Mouse (Mus musculus) spleen, postnatal 14 days (tissue): Measurements from ENCODE around the gene Xpnpep3.
A peak's percentile ranks its signal among the peaks of the same experiment; 100 is the strongest.

Experiments
- DNase-seq, 2 experiments: peaks; one replicate each; pipeline ENCODE4 v3.0.0; 2021 to 2022; ENCODE audit warnings: low spot score in 2 of 2

Xpnpep3 gene

DNA sequence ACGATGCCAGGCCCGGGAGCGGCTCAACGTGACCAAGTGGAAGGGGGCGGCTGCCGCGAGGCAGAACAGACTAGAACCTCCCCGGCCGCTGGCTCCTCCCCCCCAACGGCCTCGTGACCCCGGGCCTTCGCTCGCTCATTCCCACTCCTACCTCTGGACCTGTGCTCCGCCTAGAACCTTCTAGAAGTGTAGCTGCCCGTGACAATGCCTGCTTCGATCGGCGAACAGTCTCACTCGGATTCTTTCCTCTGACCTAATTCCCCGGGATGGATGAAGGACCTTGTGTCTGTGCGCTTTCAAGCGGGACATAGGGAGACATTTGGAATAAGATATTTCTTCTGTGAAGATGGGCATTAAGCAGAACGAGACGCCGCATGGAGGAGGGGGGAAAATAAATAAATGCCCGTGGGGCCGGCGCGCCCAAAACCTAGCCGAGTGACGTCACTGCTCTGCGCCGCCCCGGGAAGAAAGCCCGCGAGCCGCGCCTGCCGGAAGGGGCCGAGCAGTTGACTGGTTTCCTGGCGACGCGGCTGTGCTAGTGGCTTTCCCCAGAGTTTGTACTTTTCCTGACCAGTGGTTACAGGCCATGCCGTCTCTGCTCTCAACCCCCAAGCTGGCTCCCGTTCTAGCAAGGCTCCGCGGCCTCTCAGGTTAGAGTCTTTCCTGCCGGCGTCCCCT, at the start of gene Xpnpep3, which contains the start of gene St13:
TSS of gene Xpnpep3 (plus strand) at position 501 of the 678 bp plus-strand sequence.
TSS of gene St13 (minus strand) at position 440 of the 678 bp plus-strand sequence.
- peak; percentile 96 to 99 for DNase-seq

GRCm38 (mm10) chr15:81350401-81350800, 49.5 kb upstream of the Xpnpep3 start:
- no peak for DNase-seq

DNA sequence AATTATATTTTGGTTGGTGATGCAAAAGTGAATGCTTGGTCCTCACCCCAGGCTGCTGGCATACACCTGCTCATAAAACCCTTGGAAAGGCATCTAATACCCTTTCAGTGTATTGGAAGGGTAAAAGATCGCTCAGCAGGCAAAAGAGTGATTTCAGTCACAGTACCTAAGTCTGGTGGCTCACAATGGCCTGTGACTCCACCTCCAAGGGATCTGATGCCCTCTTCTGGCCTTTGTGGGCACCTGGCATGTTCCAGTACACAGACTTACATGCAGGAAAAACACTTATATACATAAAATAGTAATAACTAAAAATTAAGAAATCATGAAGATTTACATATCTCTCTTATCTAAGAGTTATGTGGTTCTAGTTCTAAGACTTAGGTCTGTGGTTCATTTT, 47.3 kb upstream of the Xpnpep3 start:
- no peak for DNase-seq

DNA sequence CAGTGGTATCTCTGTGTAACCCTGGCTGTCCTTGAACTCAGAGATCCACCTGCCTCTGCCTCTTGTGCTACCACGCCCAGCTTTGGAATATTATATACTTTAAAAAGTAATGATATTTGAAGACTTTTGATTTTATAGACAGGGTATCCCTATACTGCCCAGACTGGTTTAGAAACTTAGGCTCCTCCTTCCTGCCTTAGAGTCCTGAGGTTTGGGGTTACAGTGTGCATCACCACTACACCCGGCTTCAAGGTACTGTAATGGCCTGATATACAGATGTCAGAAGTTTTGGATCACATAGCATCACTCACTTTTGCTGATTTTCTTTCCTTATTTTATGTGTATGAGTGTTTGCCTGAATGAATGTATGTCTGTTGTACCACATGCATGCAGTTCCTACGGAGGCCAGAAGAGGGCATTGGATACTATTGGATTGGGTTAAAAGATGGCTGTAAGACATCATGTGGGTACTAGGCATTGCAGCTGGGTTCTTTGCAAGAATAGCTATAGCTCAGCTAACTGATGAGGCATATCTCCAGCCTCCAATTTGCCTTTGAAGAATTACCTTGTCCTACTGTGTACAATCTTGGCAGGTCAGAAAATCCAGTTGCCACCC, 44.7 kb upstream of the Xpnpep3 start:
- DNase-seq = peak; percentile 38 to 65

DNA sequence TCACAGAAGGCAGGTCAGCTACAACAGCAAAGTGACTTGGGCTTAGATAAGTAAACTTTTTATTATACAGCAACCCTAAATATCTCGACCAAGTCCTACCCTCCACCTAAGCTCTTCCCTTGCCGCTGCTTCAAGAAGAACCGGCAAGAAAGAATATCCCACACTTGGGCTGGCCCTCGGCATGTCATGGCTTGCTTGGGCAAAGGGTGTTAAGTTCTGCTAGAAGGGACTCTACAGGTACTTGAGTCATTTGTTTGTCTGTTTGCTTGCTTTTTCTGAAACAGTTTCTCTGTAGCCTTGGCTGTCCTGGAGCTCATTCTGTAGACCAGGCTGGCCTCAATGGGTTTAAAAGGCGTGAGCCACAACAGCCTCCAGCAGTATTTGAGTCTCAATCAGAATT, 43.0 kb upstream of the Xpnpep3 start:
- DNase-seq = no peak

DNA sequence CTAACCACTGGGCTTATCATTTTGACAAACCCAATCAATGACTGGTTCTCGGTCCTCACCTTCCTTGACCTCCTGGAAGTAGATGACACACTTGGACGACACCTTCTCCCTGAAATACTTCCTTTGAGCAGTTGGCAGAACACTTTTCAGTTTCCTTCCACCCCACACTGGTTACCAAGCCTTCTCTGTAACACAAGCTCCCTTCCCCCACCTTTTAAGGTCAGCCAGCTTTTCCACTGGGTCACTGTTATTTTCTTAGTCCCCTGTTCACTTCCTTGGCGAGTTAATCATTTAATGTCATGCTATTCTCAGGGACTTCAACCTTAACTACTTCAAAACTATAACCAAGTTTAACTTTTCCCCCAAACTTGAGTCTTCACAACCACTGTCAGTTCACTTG, 41.0 kb upstream of the Xpnpep3 start:
- DNase-seq = no peak

DNA sequence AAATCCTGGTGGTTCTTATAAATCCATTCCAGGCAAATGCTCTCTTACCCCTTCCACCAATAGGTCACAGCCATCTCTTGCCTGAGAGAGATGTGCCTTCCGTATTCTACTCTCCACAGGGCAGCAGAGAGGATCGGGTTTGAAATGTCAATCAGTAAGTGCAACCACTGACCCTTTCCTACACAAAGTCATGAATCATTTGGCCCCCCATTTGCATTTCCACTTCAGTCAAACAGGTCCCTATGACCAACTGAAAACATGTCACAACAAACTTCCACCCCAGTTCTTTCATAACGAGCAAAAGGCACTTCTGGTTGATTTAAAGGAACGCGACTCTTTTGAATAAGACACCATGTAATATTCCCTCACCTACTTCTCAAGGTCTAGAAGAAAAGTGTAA, 40.5 kb upstream of the Xpnpep3 start:
- no peak for DNase-seq

DNA sequence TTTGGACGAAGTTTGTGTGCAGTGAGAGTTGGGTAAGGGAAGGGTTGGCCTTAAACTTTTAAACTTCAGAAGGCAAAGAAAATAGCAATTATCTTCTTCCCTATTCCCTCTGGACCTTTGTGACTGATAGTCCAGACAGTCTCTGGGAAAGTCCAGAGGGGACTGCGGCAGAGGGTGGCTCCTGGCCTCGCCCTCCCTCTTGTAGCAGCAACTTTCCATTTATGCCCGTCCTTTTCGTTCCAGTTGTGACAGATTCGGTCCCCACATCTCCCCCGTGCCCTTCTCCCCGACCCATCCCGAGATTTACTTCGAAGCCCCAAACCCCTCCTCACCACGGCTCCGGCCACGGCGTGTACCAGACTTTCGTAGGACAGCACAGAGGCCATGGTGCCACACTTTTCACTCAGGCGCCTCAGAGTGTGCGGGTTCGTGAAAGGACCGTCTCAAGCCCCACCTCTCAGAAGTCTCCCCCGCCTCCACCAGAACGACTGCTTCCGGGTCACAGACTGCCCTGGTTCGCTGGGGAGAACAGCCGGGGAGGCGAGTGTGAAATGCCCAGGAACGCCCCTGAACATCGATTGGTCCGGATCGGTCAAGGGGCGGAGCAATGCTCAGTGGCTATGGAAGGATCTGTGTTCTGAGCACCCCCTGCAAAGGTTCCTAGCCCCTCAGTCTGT, 39.5 kb upstream of the Xpnpep3 start, which contains the start of gene Slc25a17:
TSS of gene Slc25a17 (minus strand) at position 468 of the 677 bp plus-strand sequence.
- DNase-seq = peak; percentile 87 to 95

DNA sequence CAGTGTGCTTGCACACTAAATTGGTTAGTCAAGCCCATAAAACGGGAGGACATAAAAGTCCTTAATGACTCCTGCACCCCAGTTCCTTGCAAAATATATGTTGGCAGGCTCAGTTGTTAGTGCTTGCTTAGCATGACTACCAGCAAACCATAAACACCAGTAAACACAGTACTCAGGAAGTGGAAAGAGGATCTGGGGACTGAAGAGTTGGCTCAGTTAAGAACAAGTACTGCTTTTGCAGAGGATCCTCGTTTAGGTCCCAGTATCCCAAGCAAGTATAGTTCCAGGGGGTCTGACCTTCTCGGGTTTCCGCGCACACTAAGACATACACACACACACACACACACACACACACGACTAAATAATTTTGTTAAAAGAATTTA, 38.9 kb upstream of the Xpnpep3 start:
- DNase-seq = no peak

DNA sequence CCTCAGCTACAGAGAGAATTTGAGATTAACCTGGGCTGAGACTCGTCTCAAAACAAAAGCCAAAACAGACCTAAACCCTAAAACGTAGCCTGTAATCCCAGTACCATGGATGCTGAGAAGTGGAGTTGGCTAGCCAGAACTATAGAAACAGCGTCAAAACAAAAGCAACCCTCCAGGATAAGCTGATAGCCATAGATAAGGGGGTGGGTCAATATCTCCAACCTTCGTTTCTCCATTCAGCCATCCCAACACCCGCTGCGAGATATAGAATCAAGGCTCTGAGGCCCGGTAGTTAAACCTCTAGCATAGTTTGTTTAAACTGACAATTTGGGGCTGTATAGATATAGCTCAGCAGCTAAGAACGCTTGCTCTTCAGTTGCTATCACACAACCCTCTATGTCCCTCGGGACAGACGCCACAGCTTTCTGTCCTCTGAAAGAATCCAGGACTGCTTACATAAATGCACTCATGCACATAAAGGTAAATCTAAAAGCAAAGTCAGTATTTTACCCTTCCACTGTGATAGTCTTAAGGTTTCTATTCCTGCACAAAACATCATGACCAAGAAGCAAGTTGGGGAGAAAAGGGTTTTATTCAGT, 38.4 kb upstream of the Xpnpep3 start:
- DNase-seq = no peak

DNA sequence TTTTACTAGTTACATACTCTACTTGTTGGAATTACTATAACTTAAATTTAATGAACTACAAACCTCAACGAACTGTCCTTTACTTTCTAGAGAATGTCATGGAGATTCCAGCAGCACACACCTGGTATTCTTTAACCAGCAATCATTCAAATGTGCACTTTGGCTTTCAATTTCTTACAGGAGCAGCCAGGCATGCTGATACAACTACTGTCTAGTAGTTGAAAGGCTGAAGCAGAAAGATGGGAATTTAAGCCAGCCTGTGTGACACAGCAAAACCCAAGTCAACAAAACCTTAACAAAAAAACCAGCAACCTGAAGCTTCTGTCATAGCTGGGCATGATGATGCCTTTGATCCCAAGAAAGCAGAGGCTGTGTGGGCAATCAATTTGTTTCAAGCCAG, 37.4 kb upstream of the Xpnpep3 start:
- DNase-seq = no peak

GRCm38 (mm10) chr15:81364271-81364670, 35.7 kb upstream of the Xpnpep3 start:
- no peak for DNase-seq

DNA sequence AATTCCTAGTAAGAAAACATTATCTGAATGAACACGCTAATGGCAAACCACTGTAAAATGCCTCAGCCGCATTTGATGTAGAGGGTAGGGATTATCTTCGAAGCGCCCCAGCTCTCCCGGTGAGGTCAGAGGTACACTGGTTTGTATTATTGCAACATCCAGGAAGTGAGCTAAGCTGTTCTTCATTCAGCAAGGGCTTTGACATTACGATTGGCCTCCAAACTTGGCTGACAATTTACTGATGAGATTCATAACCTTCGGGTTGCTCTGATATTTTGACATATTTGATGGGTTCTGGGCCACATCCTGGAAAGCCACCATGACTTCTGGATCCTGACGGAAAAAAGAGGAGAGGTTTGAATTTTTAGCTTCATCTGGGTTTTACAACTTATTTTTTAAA, 34.7 kb upstream of the Xpnpep3 start:
- no peak for DNase-seq

DNA sequence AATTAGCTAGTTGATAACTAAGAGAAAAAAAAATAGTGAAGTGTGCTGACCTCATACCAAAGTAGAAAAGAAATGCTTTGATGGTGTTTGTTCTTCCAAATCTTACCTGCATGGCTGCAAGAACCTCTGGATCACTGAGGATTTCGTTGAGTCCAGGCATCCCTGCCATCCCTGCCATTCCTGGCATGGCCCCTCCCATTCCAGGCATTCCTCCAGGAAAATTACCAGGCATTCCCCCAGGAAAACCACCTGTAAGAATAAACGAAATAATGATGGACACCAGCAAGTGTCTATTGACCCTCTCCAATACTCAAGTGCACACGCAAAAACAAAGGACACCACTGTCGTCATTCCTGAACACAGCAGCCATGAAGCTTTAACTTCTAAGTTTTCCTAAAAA, 33.7 kb upstream of the Xpnpep3 start:
- DNase-seq = no peak

- no peak for DNase-seq
These were observed 31.3 kb upstream of the Xpnpep3 start for GRCm38 (mm10) chr15:81368601-81369000.

DNA sequence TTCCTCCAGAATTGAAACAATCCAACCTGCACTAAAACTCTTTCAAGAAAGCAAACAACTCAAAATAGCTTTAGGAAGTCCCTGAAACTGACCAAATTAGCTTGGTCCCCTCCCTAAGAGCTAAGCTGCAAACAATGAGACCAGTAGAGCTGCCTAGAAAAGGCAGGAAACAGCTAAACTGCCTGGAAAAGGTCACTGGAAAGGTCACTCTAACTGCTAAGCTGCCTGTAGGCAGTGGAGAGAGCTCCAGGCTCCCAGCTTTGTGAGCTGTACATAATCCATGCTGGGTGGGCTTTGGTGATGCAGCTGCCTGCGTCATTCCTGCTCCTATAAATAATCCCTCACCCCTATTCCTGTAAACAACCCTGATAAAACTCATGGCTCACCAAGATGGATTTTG, 29.6 kb upstream of the Xpnpep3 start:
- no peak for DNase-seq

DNA sequence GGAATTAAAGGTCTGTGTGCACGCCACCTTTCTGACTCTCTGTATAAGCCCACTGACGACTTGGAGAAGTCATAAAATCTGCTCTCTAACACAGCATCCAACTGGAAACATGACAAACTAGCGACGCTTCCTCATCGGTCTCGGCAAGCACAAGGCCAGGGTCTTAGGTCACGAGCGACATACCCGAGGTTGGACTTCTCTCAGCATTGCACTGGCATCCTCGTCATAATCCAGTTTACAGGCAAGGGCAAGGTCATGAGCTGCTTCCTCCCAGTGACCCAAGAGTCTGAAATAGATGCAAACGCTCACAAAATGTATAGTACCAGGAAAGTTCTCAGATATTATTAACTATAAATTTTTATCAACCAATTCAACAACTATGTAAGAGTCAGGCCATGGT, 25.3 kb upstream of the Xpnpep3 start:
- no peak for DNase-seq

- no peak for DNase-seq
These were observed 21.1 kb upstream of the Xpnpep3 start for GRCm38 (mm10) chr15:81378845-81379244.

- DNase-seq = no peak
These were observed 13.6 kb upstream of the Xpnpep3 start for GRCm38 (mm10) chr15:81386327-81386726.

- peak in 1 of 2 experiments; percentile 18 for DNase-seq
These were observed 6.9 kb upstream of the Xpnpep3 start for GRCm38 (mm10) chr15:81392997-81393396.

GRCm38 (mm10) chr15:81394211-81394915, 5.6 kb upstream of the Xpnpep3 start:
- no peak for DNase-seq

- DNase-seq = no peak
These were observed 1.7 kb upstream of the Xpnpep3 start for GRCm38 (mm10) chr15:81398189-81398588.
